Mouse (Mus musculus): Measurements from ENCODE around the gene Cgn. TPM values are rescaled to one million over a fixed set of nuclear protein-coding genes. Genes with fewer than 3 reads are reported as not detected.
A peak's percentile ranks its signal among the peaks of the same experiment; 100 is the strongest.

Cgn gene
- total RNA-seq (2014; rRNA removed; ENCODE audit: low replicate concordance) (0.04 and 0.89 TPM in 2 replicates), polyA plus RNA-seq (2015; fragmentation: Nextera tagmentation; extraction: Ambion mirVana) (0.51 and 0.73 TPM in 2 replicates)

GRCm38 (mm10) chr3:94786367-94786835, at the start of gene Cgn:
Cgn (minus strand) TSS chr3:94786492.
- peak; percentile 78 for DNase-seq (ENCODE audit: low spot score)
- peak within 1 kb of the TSS; percentile 88 for H3K4me2 ChIP-seq (ENCODE audit: low read depth, low read length)
- ATAC-seq (ENCODE audit: insufficient read depth, low read depth): peak; percentile 89
- H3K27ac ChIP-seq (ENCODE audit: low read depth): no peak within 1 kb of the TSS
- no peaks in the 10 kb centered on the region for H3K9me3 ChIP-seq (replicated peaks; ENCODE audit: control insufficient read depth, low read length)
- peak within 1 kb of the TSS; percentile 57 for H3K4me3 ChIP-seq (ENCODE audit: low read depth, low read length)
- peak within 1 kb of the TSS; percentile 37; the same call in 1 of the 2 replicates for H3K9ac ChIP-seq (replicated peaks; ENCODE audit: low read depth, low read length)
- H3K36me3 ChIP-seq (replicated peaks; ENCODE audit: control insufficient read depth, insufficient read depth, low read length): no peaks in the 10 kb centered on the region
- under 1% methylated on average over 35 of the region's 35 CpGs for WGBS
- TF ChIP-seq EP300 (IDR thresholded peaks at IDR 0.05; ENCODE audit: low read depth) (no peak), CTCF (IDR thresholded peaks at IDR 0.05; ENCODE audit: low read depth) (no peak)
- peaks cover 4% of the 10 kb centered on the region; the same call in 1 of the 2 replicates for H3K27me3 ChIP-seq (ENCODE audit: control insufficient read depth, insufficient read depth, low read length)
- H3K4me1 ChIP-seq (ENCODE audit: control insufficient read depth, insufficient read depth): 0 out of 2 replicates have a peak, but pooled peaks cover 11% of the 10 kb centered on the region

- H3K4me3 ChIP-seq (ENCODE audit: low read depth, low read length): no peak overlapping the region
- H3K4me2 ChIP-seq (ENCODE audit: low read depth, low read length): no peak overlapping the region
- 55% methylated on average over 3 of the region's 3 CpGs for WGBS
- ATAC-seq (ENCODE audit: insufficient read depth, low read depth) (no peak), DNase-seq (ENCODE audit: low spot score) (no peak)
- TF ChIP-seq CTCF (IDR thresholded peaks at IDR 0.05; ENCODE audit: low read depth): no peak
- TF ChIP-seq EP300 (IDR thresholded peaks at IDR 0.05; ENCODE audit: low read depth): no peak
- no peak overlapping the region for H3K9ac ChIP-seq (replicated peaks; ENCODE audit: low read depth, low read length)
- H3K4me1 ChIP-seq (ENCODE audit: control insufficient read depth, insufficient read depth): peaks cover 7% of the 10 kb centered on the region
- no peaks in the 10 kb centered on the region for H3K27me3 ChIP-seq (ENCODE audit: control insufficient read depth, insufficient read depth, low read length)
- H3K27ac ChIP-seq (ENCODE audit: low read depth): no peak overlapping the region
- H3K9me3 ChIP-seq (replicated peaks; ENCODE audit: control insufficient read depth, low read length): no peaks in the 10 kb centered on the region
- no peaks in the 10 kb centered on the region for H3K36me3 ChIP-seq (replicated peaks; ENCODE audit: control insufficient read depth, insufficient read depth, low read length)
These were observed 49.1 kb upstream of the Cgn start for GRCm38 (mm10) chr3:94835396-94835795.

- Histone ChIP-seq H3K27ac (ENCODE audit: low read depth) (no peak overlapping the region), H3K4me1 (ENCODE audit: control insufficient read depth, insufficient read depth) (no peaks in the 10 kb centered on the region; the same call in 1 of the 2 replicates), H3K36me3 (replicated peaks; ENCODE audit: control insufficient read depth, insufficient read depth, low read length) (no peaks in the 10 kb centered on the region), H3K4me2 (ENCODE audit: low read depth, low read length) (no peak overlapping the region), H3K9ac (replicated peaks; ENCODE audit: low read depth, low read length) (no peak overlapping the region), H3K27me3 (ENCODE audit: control insufficient read depth, insufficient read depth, low read length) (no peaks in the 10 kb centered on the region), H3K9me3 (replicated peaks; ENCODE audit: control insufficient read depth, low read length) (no peaks in the 10 kb centered on the region), H3K4me3 (ENCODE audit: low read depth, low read length) (no peak overlapping the region)
- no peak for TF ChIP-seq EP300 (IDR thresholded peaks at IDR 0.05; ENCODE audit: low read depth)
- no peak for TF ChIP-seq CTCF (IDR thresholded peaks at IDR 0.05; ENCODE audit: low read depth)
- ATAC-seq (ENCODE audit: insufficient read depth, low read depth) (no peak), DNase-seq (ENCODE audit: low spot score) (no peak)
These were observed 47.1 kb upstream of the Cgn start for GRCm38 (mm10) chr3:94833358-94833757.

GRCm38 (mm10) chr3:94832701-94833100, 46.4 kb upstream of the Cgn start:
- 64% methylated on average over 5 of the region's 5 CpGs for WGBS
- H3K36me3 ChIP-seq (replicated peaks; ENCODE audit: control insufficient read depth, insufficient read depth, low read length): no peaks in the 10 kb centered on the region
- DNase-seq (ENCODE audit: low spot score) (no peak), ATAC-seq (ENCODE audit: insufficient read depth, low read depth) (no peak)
- no peak overlapping the region for H3K4me3 ChIP-seq (ENCODE audit: low read depth, low read length)
- no peak overlapping the region for H3K9ac ChIP-seq (replicated peaks; ENCODE audit: low read depth, low read length)
- H3K27me3 ChIP-seq (ENCODE audit: control insufficient read depth, insufficient read depth, low read length): no peaks in the 10 kb centered on the region
- H3K27ac ChIP-seq (ENCODE audit: low read depth): no peak overlapping the region
- H3K4me1 ChIP-seq (ENCODE audit: control insufficient read depth, insufficient read depth): no peaks in the 10 kb centered on the region; the same call in 1 of the 2 replicates
- H3K4me2 ChIP-seq (ENCODE audit: low read depth, low read length): no peak overlapping the region
- TF ChIP-seq EP300 (IDR thresholded peaks at IDR 0.05; ENCODE audit: low read depth) (no peak), CTCF (IDR thresholded peaks at IDR 0.05; ENCODE audit: low read depth) (no peak)
- H3K9me3 ChIP-seq (replicated peaks; ENCODE audit: control insufficient read depth, low read length): no peaks in the 10 kb centered on the region

- ATAC-seq (ENCODE audit: insufficient read depth, low read depth): no peak
- no peaks in the 10 kb centered on the region for H3K36me3 ChIP-seq (replicated peaks; ENCODE audit: control insufficient read depth, insufficient read depth, low read length)
- H3K27me3 ChIP-seq (ENCODE audit: control insufficient read depth, insufficient read depth, low read length): no peaks in the 10 kb centered on the region
- peak overlapping the region; percentile 26; the same call in 1 of the 2 replicates for H3K4me2 ChIP-seq (ENCODE audit: low read depth, low read length)
- H3K4me3 ChIP-seq (ENCODE audit: low read depth, low read length): no peak overlapping the region
- no peak for TF ChIP-seq EP300 (IDR thresholded peaks at IDR 0.05; ENCODE audit: low read depth)
- no peak for TF ChIP-seq CTCF (IDR thresholded peaks at IDR 0.05; ENCODE audit: low read depth)
- 4% methylated on average over 9 of the region's 9 CpGs for WGBS
- no peaks in the 10 kb centered on the region for H3K9me3 ChIP-seq (replicated peaks; ENCODE audit: control insufficient read depth, low read length)
- no peak overlapping the region for H3K9ac ChIP-seq (replicated peaks; ENCODE audit: low read depth, low read length)
- no peaks in the 10 kb centered on the region; the same call in 1 of the 2 replicates for H3K4me1 ChIP-seq (ENCODE audit: control insufficient read depth, insufficient read depth)
- H3K27ac ChIP-seq (ENCODE audit: low read depth): no peak overlapping the region
- no peak for DNase-seq (ENCODE audit: low spot score)
These were observed 45.8 kb upstream of the Cgn start for GRCm38 (mm10) chr3:94832100-94832499.

- H3K9ac ChIP-seq (replicated peaks; ENCODE audit: low read depth, low read length): no peak overlapping the region
- H3K4me3 ChIP-seq (ENCODE audit: low read depth, low read length): no peak overlapping the region
- H3K36me3 ChIP-seq (replicated peaks; ENCODE audit: control insufficient read depth, insufficient read depth, low read length): no peaks in the 10 kb centered on the region
- no peak for TF ChIP-seq CTCF (IDR thresholded peaks at IDR 0.05; ENCODE audit: low read depth)
- TF ChIP-seq EP300 (IDR thresholded peaks at IDR 0.05; ENCODE audit: low read depth): no peak
- no peaks in the 10 kb centered on the region for H3K9me3 ChIP-seq (replicated peaks; ENCODE audit: control insufficient read depth, low read length)
- H3K4me1 ChIP-seq (ENCODE audit: control insufficient read depth, insufficient read depth): peaks cover 5% of the 10 kb centered on the region; the same call in 1 of the 2 replicates
- no peak for ATAC-seq (ENCODE audit: insufficient read depth, low read depth)
- no peaks in the 10 kb centered on the region for H3K27me3 ChIP-seq (ENCODE audit: control insufficient read depth, insufficient read depth, low read length)
- WGBS: 82% methylated on average over 3 of the region's 3 CpGs
- DNase-seq (ENCODE audit: low spot score): no peak
- H3K27ac ChIP-seq (ENCODE audit: low read depth): no peak overlapping the region
- no peak overlapping the region for H3K4me2 ChIP-seq (ENCODE audit: low read depth, low read length)
These were observed 37.8 kb upstream of the Cgn start for GRCm38 (mm10) chr3:94824110-94824509.
